Mouse (Mus musculus) regulatory T cell (primary cell): ENCODE data around the gene Mon2.

Source experiments
- in situ Hi-C: fragments of 300-600 bp; cut with MboI, MseI; formaldehyde crosslinking; loops from one replicate; pipeline ENCODE4 v1.15.1; 2025; ENCODE audit warnings: high pct_unique_total_duplicates

Mon2 gene

GRCm38 (mm10) chr10:123076245-123077023, at the start of gene Mon2:
Gene Mon2 (minus strand): TSS chr10:123076505.
- in situ Hi-C loops = no loop called here

DNA sequence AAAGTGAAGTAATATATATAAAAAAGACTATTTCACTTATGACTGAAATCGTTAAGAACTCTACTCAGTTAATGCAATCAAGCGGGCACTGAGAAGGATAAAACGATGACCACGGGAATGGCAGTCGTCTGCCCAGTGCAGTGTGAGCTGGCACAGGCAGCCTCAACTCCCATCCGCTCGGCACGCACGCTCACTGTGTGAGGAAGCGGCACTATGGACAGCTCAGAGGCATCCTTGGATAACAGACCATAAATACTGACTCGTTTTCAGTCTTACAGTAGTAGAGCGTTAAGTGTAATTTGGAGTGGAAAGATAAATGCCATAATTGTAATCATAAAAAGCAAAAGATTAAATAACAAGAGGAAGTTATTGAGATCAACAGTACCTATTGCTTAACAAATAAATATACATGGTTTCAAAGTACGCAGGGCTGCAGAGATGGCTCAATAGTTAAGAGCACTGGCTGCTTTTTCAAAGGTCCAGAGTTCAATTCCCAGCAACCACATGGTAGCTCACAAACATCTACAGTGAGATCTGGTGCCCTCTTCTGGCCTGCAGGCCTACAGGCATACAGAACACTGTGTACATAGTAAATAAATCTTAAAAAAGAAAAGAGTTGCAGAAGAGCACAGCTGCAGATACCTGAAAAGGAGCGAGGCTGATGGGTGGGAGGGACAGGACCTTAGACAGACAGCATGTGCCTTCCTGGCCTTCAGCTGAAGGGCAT, 44.5 kb upstream of the Mon2 start:
- in situ Hi-C loops = loop anchor here (25.0 kb wide), 1 partner anchor 1509 kb away; no protein-coding TSS in a partner anchor

- in situ Hi-C loops = loop anchor here (5.0 to 25.0 kb wide), 2 partner anchors 80 to 1505 kb away; no protein-coding TSS in a partner anchor
Observed at GRCm38 (mm10) chr10:123116861-123117260, 40.6 kb upstream of the Mon2 start.

GRCm38 (mm10) chr10:123113466-123113865, 37.2 kb upstream of the Mon2 start:
- in situ Hi-C loops = loop anchor here (25.0 kb wide), 1 partner anchor 1501 kb away; no protein-coding TSS in a partner anchor

DNA sequence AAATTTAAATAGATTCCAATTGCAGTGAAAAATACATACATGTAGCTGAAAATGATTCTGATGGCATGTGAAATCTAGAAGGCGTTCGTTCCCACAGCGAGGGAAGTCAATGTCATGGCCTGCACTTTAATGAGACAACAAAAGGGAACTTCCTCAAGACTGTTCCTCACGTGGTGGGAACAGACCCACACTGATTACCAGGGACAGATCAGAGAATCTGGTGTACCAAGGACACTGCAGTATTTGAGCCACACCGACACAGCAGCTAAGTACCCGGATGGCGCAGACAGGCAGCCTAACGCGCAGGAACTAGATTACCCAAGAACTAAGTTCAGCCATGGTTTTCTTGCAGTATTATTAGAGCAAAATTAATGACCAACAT, 36.5 kb upstream of the Mon2 start:
- in situ Hi-C loops = loop anchor here (25.0 kb wide), 1 partner anchor 1500 kb away; no protein-coding TSS in a partner anchor

- in situ Hi-C loops = loop anchor here (25.0 kb wide), 1 partner anchor 1500 kb away; no protein-coding TSS in a partner anchor
Observed at GRCm38 (mm10) chr10:123112056-123112786, 35.9 kb upstream of the Mon2 start.

GRCm38 (mm10) chr10:123110548-123110947, 34.2 kb upstream of the Mon2 start:
- in situ Hi-C loops = loop anchor here (25.0 kb wide), 1 partner anchor 1498 kb away; no protein-coding TSS in a partner anchor

DNA sequence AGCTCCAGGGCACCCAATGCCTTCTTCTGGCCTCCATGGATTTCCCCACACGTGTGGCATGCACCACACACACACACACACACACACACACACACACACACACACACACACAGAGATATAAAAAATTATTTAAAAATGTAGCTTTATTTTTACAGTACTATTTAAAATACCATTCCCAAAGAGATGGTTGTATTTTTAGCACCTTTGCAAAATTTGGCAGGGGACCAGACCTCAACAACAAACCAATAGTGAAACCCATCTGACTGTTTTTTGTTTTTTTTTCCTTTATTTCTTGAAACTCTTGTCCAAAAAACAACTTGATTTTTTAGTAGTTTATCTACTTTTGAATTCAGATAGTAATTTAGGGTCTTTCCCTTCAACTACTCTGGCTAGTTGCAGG, 32.2 kb upstream of the Mon2 start:
- in situ Hi-C loops = loop anchor here (25.0 kb wide), 1 partner anchor 1496 kb away; no protein-coding TSS in a partner anchor

GRCm38 (mm10) chr10:123108121-123108520, 31.8 kb upstream of the Mon2 start:
- in situ Hi-C loops = loop anchor here (25.0 kb wide), 1 partner anchor 1496 kb away; no protein-coding TSS in a partner anchor

DNA sequence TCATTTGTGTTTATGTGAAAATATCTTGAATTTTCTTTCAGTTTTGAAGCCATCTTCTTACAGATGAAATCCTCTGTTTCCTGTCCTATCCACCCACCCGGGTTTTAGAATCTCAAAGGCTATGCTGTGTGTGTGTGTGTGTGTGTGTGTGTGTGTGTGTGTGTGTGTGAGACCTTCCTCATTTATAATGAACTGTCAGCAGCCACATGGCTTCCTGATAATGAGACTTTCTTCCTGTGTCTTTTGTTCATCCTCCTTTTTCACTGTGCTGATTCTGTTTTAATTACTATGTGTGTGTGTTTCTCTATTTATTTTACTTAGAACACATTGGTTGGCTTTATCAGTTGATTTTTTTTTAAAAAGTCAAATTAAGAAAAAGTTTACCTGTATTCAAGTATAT, 25.0 kb upstream of the Mon2 start:
- in situ Hi-C loops = loop anchor here (25.0 kb wide), 1 partner anchor 1489 kb away; no protein-coding TSS in a partner anchor

DNA sequence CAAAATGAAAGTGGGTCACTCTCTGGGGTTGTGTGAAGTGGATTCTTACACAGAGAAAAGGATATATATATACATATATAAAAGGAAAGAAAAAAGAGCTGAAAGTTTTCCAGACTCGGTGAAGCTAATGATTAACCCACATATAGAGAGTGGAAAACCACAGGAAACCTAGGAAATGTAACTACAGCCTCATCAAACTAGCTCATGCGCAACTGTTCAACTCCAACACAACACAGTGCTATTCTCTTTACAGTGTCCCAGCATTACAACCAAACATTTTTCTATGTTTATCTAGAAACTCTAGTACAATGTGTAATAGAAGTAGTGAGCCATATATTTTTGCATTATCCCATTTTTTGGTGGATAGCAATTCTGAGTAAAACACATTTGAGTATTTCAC, 24.3 kb upstream of the Mon2 start:
- in situ Hi-C loops = loop anchor here (25.0 kb wide), 1 partner anchor 1488 kb away; no protein-coding TSS in a partner anchor

DNA sequence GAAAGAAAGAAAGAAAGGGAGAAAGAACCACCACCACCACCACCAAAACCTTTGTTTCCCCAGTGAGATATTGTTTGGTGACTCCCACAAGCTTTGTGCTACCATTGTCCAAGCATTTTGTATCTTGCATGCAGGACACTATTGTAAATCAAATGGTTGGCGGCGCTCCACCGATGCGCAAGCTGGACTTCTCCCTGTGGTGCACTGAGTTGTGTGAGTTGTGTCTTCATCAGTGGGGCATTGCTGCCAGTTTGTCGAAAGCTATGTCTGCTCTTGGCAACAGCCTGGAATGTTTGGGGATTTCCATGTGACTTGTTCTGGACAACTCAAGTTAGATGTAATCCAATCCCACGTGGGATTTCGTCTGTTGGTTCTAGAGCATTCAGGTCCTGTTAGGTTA, 18.2 kb upstream of the Mon2 start:
- in situ Hi-C loops = loop anchor here (5.0 to 10.0 kb wide), 2 partner anchors 92 to 540 kb away; no protein-coding TSS in a partner anchor

DNA sequence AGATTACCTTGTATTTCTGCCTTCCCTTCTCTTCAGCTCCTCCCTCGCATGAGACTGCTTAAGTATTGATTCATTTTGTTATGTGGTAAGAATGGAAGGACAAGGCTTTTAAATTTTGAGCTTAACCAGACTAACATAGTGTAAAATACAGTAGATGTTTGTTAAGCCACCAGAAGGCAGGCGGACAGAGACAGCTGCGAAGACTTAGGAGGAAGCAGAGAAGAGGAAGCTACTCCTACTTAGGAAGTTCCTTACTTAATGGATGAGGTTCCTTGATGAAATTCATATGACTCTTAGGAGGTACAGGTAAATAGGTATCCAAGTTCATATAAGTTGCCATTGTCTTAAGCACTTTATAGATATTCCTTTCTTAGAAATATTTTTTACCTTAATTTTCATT, 16.3 kb upstream of the Mon2 start:
- in situ Hi-C loops = loop anchor here (5.0 to 10.0 kb wide), 2 partner anchors 90 to 538 kb away; no protein-coding TSS in a partner anchor

GRCm38 (mm10) chr10:123091737-123092136, 15.4 kb upstream of the Mon2 start:
- in situ Hi-C loops = loop anchor here (5.0 to 10.0 kb wide), 2 partner anchors 89 to 537 kb away; no protein-coding TSS in a partner anchor

GRCm38 (mm10) chr10:123089425-123089930, 13.2 kb upstream of the Mon2 start:
- in situ Hi-C loops = loop anchor here (10.0 kb wide), 1 partner anchor 285 kb away; no protein-coding TSS in a partner anchor

DNA sequence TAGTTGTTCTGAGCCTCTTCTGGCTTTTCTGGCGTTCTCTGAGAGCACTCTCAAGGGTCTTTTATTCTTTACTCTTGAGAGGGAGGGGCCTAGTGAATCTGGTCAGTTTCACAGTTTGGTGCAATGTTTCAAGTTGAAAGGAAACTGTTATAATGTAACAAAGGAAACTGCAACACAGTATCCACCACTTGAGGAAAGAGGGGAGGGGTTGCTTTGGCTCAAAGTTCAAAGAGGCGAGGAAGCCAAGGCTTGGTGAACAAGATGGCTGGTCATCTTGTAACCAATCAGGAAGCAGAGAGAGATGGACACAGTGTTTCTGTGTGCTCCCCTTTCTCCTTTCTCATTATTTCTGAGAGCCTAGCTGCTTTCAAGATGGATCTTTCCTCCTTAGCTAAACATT, 10.5 kb upstream of the Mon2 start:
- in situ Hi-C loops = loop anchor here (10.0 kb wide), 1 partner anchor 282 kb away; no protein-coding TSS in a partner anchor

DNA sequence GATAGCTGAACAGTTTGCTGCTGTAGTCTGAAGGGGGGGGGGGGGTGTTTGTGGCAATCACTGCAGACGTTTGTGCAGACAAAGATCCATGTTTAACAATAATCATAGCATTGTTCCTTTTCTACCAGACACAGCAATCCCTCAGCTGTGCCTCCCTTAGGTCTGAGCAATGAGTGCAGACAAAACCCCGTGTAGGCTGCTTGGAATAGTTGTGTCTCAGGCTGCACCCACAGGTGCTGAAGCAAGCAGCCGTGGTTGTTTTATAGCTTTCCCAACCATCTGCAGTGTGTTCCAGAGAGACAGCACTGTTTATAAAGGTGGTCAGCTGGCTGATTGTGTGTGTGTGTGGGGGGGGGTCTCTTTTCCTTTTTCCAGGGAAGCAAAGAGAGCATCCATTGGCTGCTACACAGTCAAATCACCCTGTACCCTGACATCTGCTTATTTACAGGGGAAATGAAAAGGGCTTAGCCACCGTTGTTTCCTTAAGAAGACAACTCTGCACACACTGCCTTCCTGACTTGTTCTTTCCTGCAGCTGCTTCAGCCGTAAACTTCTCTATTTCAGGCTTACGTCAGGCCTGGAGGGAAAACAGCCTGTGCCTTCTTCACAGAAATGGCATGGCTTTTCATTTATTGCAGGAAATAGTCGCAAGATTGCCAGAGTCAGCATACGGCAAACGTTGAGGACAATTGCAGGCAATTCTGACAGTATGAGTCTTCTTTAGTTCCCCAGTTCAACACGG, 8.8 kb upstream of the Mon2 start:
- in situ Hi-C loops = loop anchor here (10.0 kb wide), 1 partner anchor 280 kb away; no protein-coding TSS in a partner anchor

DNA sequence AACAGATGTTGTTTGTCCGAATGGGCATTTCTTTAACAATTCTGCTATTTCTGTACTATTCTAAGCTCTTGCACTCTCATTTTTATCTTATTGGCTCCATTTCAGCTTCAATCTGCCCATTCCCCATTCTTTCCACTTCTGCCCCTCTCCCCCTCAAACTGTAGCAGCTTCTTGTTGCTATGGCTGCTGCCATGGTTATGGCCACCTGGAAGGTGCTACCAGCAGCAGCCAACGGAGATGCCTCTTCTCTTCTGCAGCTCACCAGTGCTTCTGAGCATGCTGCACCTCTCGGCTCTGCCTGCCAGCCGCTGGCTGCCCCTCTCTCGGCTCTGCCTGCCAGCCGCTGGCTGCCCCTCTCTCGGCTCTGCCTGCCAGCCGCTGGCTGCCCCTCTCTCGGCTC, 8.0 kb upstream of the Mon2 start:
- in situ Hi-C loops = loop anchor here (10.0 kb wide), 1 partner anchor 280 kb away; no protein-coding TSS in a partner anchor

DNA sequence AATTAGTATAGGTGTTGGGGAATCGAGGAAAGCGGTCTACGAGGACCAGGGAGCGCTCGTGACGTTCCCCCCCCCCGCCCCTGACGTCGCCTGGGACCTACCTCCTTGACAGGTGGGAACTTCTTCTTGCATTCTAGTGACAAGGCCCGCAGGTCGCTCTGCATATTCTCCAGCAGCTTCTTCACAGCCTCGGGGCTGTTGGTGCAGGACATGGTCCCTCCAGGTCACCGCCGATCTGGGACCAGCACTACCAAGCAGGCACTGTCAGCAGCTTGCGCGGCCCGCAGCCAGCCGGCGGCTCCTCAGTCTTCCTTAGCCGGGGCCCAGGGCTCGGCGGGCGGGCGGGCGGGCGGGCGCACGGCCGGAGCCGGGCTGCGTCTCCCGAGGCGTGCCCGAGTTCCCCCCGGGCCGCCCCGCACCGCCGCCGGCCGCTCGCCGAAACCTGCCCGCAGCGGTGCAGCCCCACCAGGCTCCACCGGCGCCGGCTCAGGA, 508 bp downstream of the Mon2 start:
- in situ Hi-C loops = no loop called here

DNA sequence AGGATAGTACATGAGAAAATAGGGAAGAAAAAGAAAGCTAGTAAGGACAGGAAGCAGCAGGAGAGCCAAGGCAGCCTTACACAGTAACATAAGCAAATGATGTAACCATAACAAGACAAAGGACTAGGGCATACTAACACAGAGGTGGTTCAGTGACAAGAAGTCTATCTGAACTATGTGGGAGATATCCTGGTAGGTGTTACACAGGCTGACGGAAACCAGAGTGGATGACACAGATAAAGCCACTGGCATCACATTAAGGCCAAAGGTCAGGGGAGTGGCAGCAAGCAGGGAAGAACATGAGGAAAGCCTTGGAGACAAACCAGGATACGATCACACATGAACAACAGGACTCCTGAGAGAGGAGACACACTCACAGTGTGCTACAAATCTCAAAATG, 4.3 kb downstream of the Mon2 start:
- in situ Hi-C loops = no loop called here
